8 mouse cellular contexts compared by ENCODE assay signal in genomic region chr5:110107581-110108304, GRCm38 (mm10). TPM values are rescaled to one million over a fixed set of nuclear protein-coding genes. Genes with fewer than 3 reads are reported as not detected.
DNase-seq lines count a peak whose midpoint lies in the region; ATAC-seq lines count a peak whose summit lies in the region.

Gtpbp6 (minus strand) TSS chr5:110108197.

- peak within 1 kb of the TSS; percentile 97 for H3K27ac ChIP-seq in hindbrain, embryonic 14.5 days

- H3K4me3 ChIP-seq in hindbrain, embryonic 14.5 days (replicated peaks; ENCODE audit: low read length) = peak within 1 kb of the TSS; percentile 80

- H3K36me3 ChIP-seq in hindbrain, embryonic 14.5 days (replicated peaks; ENCODE audit: control insufficient read depth, insufficient read depth) = peaks cover 41% of the 10 kb centered on the region

- ATAC-seq in hindbrain, embryonic 14.5 days (ENCODE audit: low FRiP score) = peak; percentile 84

- H3K9me3 ChIP-seq in hindbrain, embryonic 14.5 days (ENCODE audit: control insufficient read depth, low read length) = no peaks in the 10 kb centered on the region

- H3K4me1 ChIP-seq in hindbrain, embryonic 14.5 days (replicated peaks; ENCODE audit: control insufficient read depth, insufficient read depth, low read length) = peaks cover 17% of the 10 kb centered on the region

- peak within 1 kb of the TSS; percentile 80 for H3K9ac ChIP-seq in hindbrain, embryonic 14.5 days

- under 1% methylated on average over 71 of the region's 71 CpGs for WGBS in hindbrain, embryonic 14.5 days

- H3K4me2 ChIP-seq in hindbrain, embryonic 14.5 days (replicated peaks) = peak within 1 kb of the TSS; percentile 87

- no peaks in the 10 kb centered on the region for H3K27me3 ChIP-seq in hindbrain, embryonic 14.5 days (ENCODE audit: control insufficient read depth, insufficient read depth, low read length)

- peak; percentile 99 for DNase-seq in R1 (ENCODE audit: low read depth, low spot score)
- DNase-seq in cerebellum, postnatal 25 days = peak; percentile 96 to 97
- DNase-seq in frontal cortex, postnatal 25 days (ENCODE audit: low spot score in 2 of 2) = peak; percentile 85 to 88
- DNase-seq in hindbrain, embryonic 14.5 days (ENCODE audit: low spot score) = peak; percentile 94
- DNase-seq in layer of hippocampus, postnatal 36 days = peak; percentile 91 to 94
- DNase-seq in lung, postnatal 36 days = peak; percentile 97
- DNase-seq in retina, postnatal 1 day = peak; percentile 98
- peak; percentile 90 to 94 for DNase-seq in urinary bladder, adult 18-20 months (ENCODE audit: low spot score in 2 of 2)

RNA-seq across cellular contexts. Expression of gene Gtpbp6, which starts in this region (rescaled TPM):
- 53.1 and 55.9 TPM in 2 replicates for polyA plus RNA-seq in hindbrain, embryonic 14.5 days (2014; fragmentation: Nextera tagmentation; extraction: Ambion mirVana)
- total RNA-seq in layer of hippocampus, postnatal 36 days (2021) = 10 to 100 TPM; 75.8 to 83.0 TPM

Comparison
In these comparisons a context has a peak if more than half of its experiments do, and no peak if none do; other contexts are left out.
1. Peak in every context shown above with its lines: DNase-seq, ATAC-seq, H3K4me3 ChIP-seq and H3K27ac ChIP-seq.